Mouse (Mus musculus): Measurements from ENCODE around the gene Nucks1.

DNA sequence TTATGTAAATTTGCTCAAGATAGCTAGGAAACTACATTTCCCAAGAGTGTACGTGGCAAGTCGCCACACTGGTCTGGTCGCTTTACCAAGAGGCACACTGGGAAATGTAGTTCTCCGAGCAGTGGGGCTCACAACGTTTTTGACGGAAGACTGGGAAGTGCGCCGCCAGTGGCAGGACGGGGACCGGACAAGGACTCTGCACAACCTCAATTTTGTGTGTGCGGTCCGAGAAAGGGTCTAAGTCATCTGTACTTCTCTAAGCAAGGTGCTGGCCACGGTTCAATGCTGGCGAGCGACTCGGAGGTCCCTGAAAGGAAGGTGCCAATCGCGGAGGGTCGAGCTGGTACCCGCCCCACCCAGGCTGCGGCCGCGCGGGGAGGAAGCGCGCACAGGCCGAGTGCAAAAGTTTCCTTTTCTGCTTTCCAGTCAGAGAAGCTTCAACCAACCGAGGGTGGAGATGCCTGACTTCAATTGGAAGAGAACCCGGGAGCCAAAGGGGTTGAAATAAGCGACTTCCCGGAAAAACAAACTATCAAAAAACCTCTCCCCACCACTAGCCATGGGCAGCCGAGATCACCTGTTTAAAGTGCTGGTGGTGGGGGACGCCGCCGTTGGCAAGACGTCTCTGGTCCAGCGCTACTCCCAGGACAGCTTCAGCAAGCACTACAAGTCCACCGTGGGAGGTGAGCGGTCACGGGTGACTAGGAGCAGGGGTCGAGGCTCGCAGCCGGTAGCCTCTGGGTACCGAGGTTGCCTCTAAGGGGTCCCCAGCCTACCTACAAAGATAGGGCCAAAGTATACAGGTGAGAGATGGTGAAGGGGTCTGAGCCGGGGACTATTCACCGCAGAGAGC, 43.0 kb upstream of the Nucks1 start, which contains the start of gene Rab29:
- TF ChIP-seq CTCF (IDR thresholded peaks at IDR 0.05; ENCODE audit: insufficient read depth, low read length) (peak; percentile 85), POLR2A (IDR thresholded peaks at IDR 0.05; ENCODE audit: borderline replicate concordance, extremely low read depth, low read depth, low read length) (peak; percentile 59; the same call in 1 of the 2 replicates)
